Mouse (Mus musculus): Measurements from ENCODE around the gene Nav2.

The Nav2 gene

GRCm38 (mm10) chr7:49407688-49408087 is 499.2 kb downstream of the Nav2 start:
- no peak for TF ChIP-seq NANOG (IDR thresholded peaks at IDR 0.05; ENCODE audit: borderline replicate concordance, low read length)
- no peak for TF ChIP-seq CTCF (conservative IDR thresholded peaks at IDR 0.05; ENCODE audit: low read length)
- no peak for TF ChIP-seq POU5F1 (IDR thresholded peaks at IDR 0.05; ENCODE audit: borderline replicate concordance, low read length)
- Histone ChIP-seq H3K36me3 (ENCODE audit: insufficient read depth, low read length) (peaks cover 16% of the 10 kb centered on the region), H3K4me3 (replicated peaks; ENCODE audit: low read length) (no peak overlapping the region)

GRCm38 (mm10) chr7:49408625-49409024 is 500.1 kb downstream of the Nav2 start:
- Histone ChIP-seq H3K4me1 (replicated peaks; ENCODE audit: low read depth, low read length) (peaks cover 18% of the 10 kb centered on the region), H3K4me3 (replicated peaks; ENCODE audit: low read length) (no peak overlapping the region), H3K36me3 (ENCODE audit: insufficient read depth, low read length) (peaks cover 16% of the 10 kb centered on the region), H3K9me3 (ENCODE audit: low read length) (no peaks in the 10 kb centered on the region), H3K27me3 (ENCODE audit: insufficient read depth, low read length) (no peaks in the 10 kb centered on the region)
- TF ChIP-seq POU5F1 (IDR thresholded peaks at IDR 0.05; ENCODE audit: borderline replicate concordance, low read length), result no peak
- TF ChIP-seq CTCF (conservative IDR thresholded peaks at IDR 0.05; ENCODE audit: low read length), result no peak
- TF ChIP-seq NANOG (IDR thresholded peaks at IDR 0.05; ENCODE audit: borderline replicate concordance, low read length), result no peak

More at GRCm38 (mm10) chr7:49407688-49408087, 499.2 kb downstream of the Nav2 start:
- H3K9me3 ChIP-seq (ENCODE audit: low read length), result no peaks in the 10 kb centered on the region
- H3K27me3 ChIP-seq (ENCODE audit: insufficient read depth, low read length), result no peaks in the 10 kb centered on the region
- peaks cover 18% of the 10 kb centered on the region for H3K4me1 ChIP-seq (replicated peaks; ENCODE audit: low read depth, low read length)

DNA sequence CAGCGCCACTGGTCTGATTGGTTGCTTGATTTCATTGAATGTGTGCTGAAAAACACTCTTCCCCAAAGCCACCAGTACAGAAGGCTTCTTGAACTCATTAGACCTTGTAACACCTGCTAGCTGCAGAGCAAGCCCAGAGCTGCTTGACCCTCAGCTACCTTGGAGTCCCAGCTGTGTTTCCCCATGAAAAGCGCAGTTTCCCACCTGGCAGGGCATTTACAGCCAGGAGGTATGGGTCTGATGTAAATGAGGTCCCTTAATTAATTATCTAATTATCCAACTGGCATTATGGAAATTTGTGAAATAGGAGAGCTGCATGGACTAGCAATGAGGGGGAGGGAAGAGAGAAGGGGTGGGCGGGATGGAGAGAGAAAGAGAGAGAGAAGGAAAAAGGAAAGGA is 500.7 kb downstream of the Nav2 start:
- TF ChIP-seq NANOG (IDR thresholded peaks at IDR 0.05; ENCODE audit: borderline replicate concordance, low read length) (no peak), CTCF (conservative IDR thresholded peaks at IDR 0.05; ENCODE audit: low read length) (no peak), POU5F1 (IDR thresholded peaks at IDR 0.05; ENCODE audit: borderline replicate concordance, low read length) (no peak)
- Histone ChIP-seq H3K36me3 (ENCODE audit: insufficient read depth, low read length) (peaks cover 20% of the 10 kb centered on the region), H3K9me3 (ENCODE audit: low read length) (no peaks in the 10 kb centered on the region), H3K27me3 (ENCODE audit: insufficient read depth, low read length) (no peaks in the 10 kb centered on the region), H3K4me3 (replicated peaks; ENCODE audit: low read length) (no peak overlapping the region), H3K4me1 (replicated peaks; ENCODE audit: low read depth, low read length) (peaks cover 18% of the 10 kb centered on the region)

DNA sequence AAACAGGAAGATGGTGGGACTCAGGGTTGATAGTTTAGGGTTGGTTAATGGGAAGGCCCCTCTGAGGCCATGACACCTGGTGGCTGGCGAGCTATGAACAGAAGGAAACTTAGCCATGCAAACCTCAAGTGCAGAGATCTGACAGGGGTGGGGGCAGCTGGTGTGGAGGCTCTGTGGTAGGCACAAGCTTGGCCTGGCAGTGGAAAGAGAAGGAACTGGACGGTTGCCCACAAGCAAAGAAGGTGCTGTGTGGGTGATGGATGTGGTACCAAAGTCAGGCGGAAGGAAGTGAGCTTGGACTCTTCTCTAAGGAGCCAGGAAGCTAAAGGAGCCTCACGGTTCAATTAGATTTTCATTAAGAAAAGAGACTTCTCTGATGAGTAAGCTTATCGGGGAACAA is 501.7 kb downstream of the Nav2 start:
- no peaks in the 10 kb centered on the region for H3K27me3 ChIP-seq (ENCODE audit: insufficient read depth, low read length)
- TF ChIP-seq POU5F1 (IDR thresholded peaks at IDR 0.05; ENCODE audit: borderline replicate concordance, low read length) (no peak), CTCF (conservative IDR thresholded peaks at IDR 0.05; ENCODE audit: low read length) (no peak)
- H3K4me1 ChIP-seq (replicated peaks; ENCODE audit: low read depth, low read length), result peaks cover 12% of the 10 kb centered on the region
- no peaks in the 10 kb centered on the region for H3K9me3 ChIP-seq (ENCODE audit: low read length)
- peaks cover 24% of the 10 kb centered on the region for H3K36me3 ChIP-seq (ENCODE audit: insufficient read depth, low read length)
- no peak overlapping the region for H3K4me3 ChIP-seq (replicated peaks; ENCODE audit: low read length)

DNA sequence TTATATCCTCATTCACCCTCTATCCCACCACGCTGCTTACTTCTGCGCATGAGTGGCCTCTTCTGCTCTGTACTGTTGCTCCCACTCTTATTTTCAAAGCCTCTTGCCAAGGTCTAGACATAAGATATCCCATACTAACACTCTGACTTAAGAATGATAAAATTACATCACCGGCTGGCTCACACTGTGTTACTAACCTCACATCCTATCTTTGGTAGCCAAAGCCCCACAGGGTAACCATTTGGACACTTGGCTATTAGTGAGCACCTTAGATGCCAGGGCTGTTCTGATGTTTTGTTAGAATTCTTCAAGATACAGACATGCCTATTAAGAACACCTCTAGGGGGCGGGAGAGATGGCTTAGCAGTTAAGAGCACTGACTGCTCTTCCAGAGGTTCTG is 502.4 kb downstream of the Nav2 start:
- Histone ChIP-seq H3K36me3 (ENCODE audit: insufficient read depth, low read length) (peaks cover 24% of the 10 kb centered on the region), H3K4me3 (replicated peaks; ENCODE audit: low read length) (no peak overlapping the region), H3K27me3 (ENCODE audit: insufficient read depth, low read length) (no peaks in the 10 kb centered on the region), H3K4me1 (replicated peaks; ENCODE audit: low read depth, low read length) (peaks cover 12% of the 10 kb centered on the region), H3K9me3 (ENCODE audit: low read length) (no peaks in the 10 kb centered on the region)
- TF ChIP-seq POU5F1 (IDR thresholded peaks at IDR 0.05; ENCODE audit: borderline replicate concordance, low read length) (no peak), CTCF (conservative IDR thresholded peaks at IDR 0.05; ENCODE audit: low read length) (no peak), NANOG (IDR thresholded peaks at IDR 0.05; ENCODE audit: borderline replicate concordance, low read length) (no peak)

- TF ChIP-seq POU5F1 (IDR thresholded peaks at IDR 0.05; ENCODE audit: borderline replicate concordance, low read length), result no peak
- no peak for TF ChIP-seq CTCF (conservative IDR thresholded peaks at IDR 0.05; ENCODE audit: low read length)
- no peak for TF ChIP-seq NANOG (IDR thresholded peaks at IDR 0.05; ENCODE audit: borderline replicate concordance, low read length)
- Histone ChIP-seq H3K4me3 (replicated peaks; ENCODE audit: low read length) (no peak overlapping the region), H3K36me3 (ENCODE audit: insufficient read depth, low read length) (peaks cover 24% of the 10 kb centered on the region), H3K27me3 (ENCODE audit: insufficient read depth, low read length) (no peaks in the 10 kb centered on the region), H3K4me1 (replicated peaks; ENCODE audit: low read depth, low read length) (peaks cover 12% of the 10 kb centered on the region), H3K9me3 (ENCODE audit: low read length) (no peaks in the 10 kb centered on the region)
These were observed 503.3 kb downstream of the Nav2 start for GRCm38 (mm10) chr7:49411803-49412202.

GRCm38 (mm10) chr7:49415131-49415530 is 506.6 kb downstream of the Nav2 start:
- Histone ChIP-seq H3K27me3 (ENCODE audit: insufficient read depth, low read length) (no peaks in the 10 kb centered on the region), H3K4me1 (replicated peaks; ENCODE audit: low read depth, low read length) (peaks cover 8% of the 10 kb centered on the region; the same call in 1 of the 2 replicates), H3K9me3 (ENCODE audit: low read length) (peaks cover 6% of the 10 kb centered on the region; the same call in 1 of the 2 replicates), H3K4me3 (replicated peaks; ENCODE audit: low read length) (no peak overlapping the region), H3K36me3 (ENCODE audit: insufficient read depth, low read length) (peaks cover 14% of the 10 kb centered on the region; the same call in 1 of the 2 replicates)
- TF ChIP-seq POU5F1 (IDR thresholded peaks at IDR 0.05; ENCODE audit: borderline replicate concordance, low read length), result no peak
- no peak for TF ChIP-seq NANOG (IDR thresholded peaks at IDR 0.05; ENCODE audit: borderline replicate concordance, low read length)
- TF ChIP-seq CTCF (conservative IDR thresholded peaks at IDR 0.05; ENCODE audit: low read length), result no peak

- TF ChIP-seq POU5F1 (IDR thresholded peaks at IDR 0.05; ENCODE audit: borderline replicate concordance, low read length), result no peak
- no peak for TF ChIP-seq CTCF (conservative IDR thresholded peaks at IDR 0.05; ENCODE audit: low read length)
- H3K27me3 ChIP-seq (ENCODE audit: insufficient read depth, low read length), result no peaks in the 10 kb centered on the region
These were observed 507.2 kb downstream of the Nav2 start for GRCm38 (mm10) chr7:49415716-49416115.

GRCm38 (mm10) chr7:49418841-49419240 is 510.3 kb downstream of the Nav2 start:
- H3K9me3 ChIP-seq (ENCODE audit: low read length), result peaks cover 6% of the 10 kb centered on the region; the same call in 1 of the 2 replicates
- peaks cover 22% of the 10 kb centered on the region for H3K36me3 ChIP-seq (ENCODE audit: insufficient read depth, low read length)
- H3K4me1 ChIP-seq (replicated peaks; ENCODE audit: low read depth, low read length), result peaks cover 8% of the 10 kb centered on the region; the same call in 1 of the 2 replicates
- H3K27me3 ChIP-seq (ENCODE audit: insufficient read depth, low read length), result no peaks in the 10 kb centered on the region
- H3K4me3 ChIP-seq (replicated peaks; ENCODE audit: low read length), result no peak overlapping the region
- TF ChIP-seq POU5F1 (IDR thresholded peaks at IDR 0.05; ENCODE audit: borderline replicate concordance, low read length), result no peak
- no peak for TF ChIP-seq CTCF (conservative IDR thresholded peaks at IDR 0.05; ENCODE audit: low read length)
- no peak for TF ChIP-seq NANOG (IDR thresholded peaks at IDR 0.05; ENCODE audit: borderline replicate concordance, low read length)

More at GRCm38 (mm10) chr7:49415716-49416115, 507.2 kb downstream of the Nav2 start:
- Histone ChIP-seq H3K4me3 (replicated peaks; ENCODE audit: low read length) (no peak overlapping the region), H3K36me3 (ENCODE audit: insufficient read depth, low read length) (peaks cover 15% of the 10 kb centered on the region), H3K9me3 (ENCODE audit: low read length) (peaks cover 6% of the 10 kb centered on the region; the same call in 1 of the 2 replicates), H3K4me1 (replicated peaks; ENCODE audit: low read depth, low read length) (peaks cover 8% of the 10 kb centered on the region; the same call in 1 of the 2 replicates)

Measured in E14TG2a.4 (cell line).